Mouse (Mus musculus) layer of hippocampus, adult 2 months (tissue): ENCODE data around the gene AI464131. TPM values are rescaled to one million over a fixed set of nuclear protein-coding genes. Genes with fewer than 3 reads are reported as not detected.
A peak's percentile ranks its signal among the peaks of the same experiment; 100 is the strongest.

Experiments
- DNase-seq, 2 experiments: peaks; one replicate each; pipeline ENCODE4 v3.0.0; 2022; ENCODE audit warnings: low spot score in 2 of 2
- H3K27ac ChIP-seq: fragments of 200-600 bp; 2 replicates; pipeline ENCODE4 v1.8.1; 2022
- H3K4me3 ChIP-seq: fragments of 200-600 bp; 2 replicates; pipeline ENCODE4 v1.8.1; 2022; ENCODE audit warnings: mild to moderate bottlenecking
- CTCF ChIP-seq: fragments of 200-600 bp; conservative IDR thresholded peaks from 2 replicates; pipeline ENCODE4 v1.8.1; 2022; ENCODE audit warnings: antibody characterized with exemption, mild to moderate bottlenecking, moderate library complexity
- total RNA-seq, 2 experiments: library from RNA; stranded (reverse); gene quantifications; 2 replicates each; pipeline ENCODE4 v1.2.3; 2021

AI464131 gene
- total RNA-seq, 2 experiments from 2014 or later = 31.4 to 31.8 TPM

GRCm38 (mm10) chr4:41520641-41521040, 17.8 kb upstream of the AI464131 start:
- Histone ChIP-seq H3K27ac (no peak overlapping the region), H3K4me3 (no peak overlapping the region)
- TF ChIP-seq CTCF = no peak

GRCm38 (mm10) chr4:41519195-41519594, 16.3 kb upstream of the AI464131 start:
- Histone ChIP-seq H3K27ac (no peak overlapping the region), H3K4me3 (no peak overlapping the region)
- no peak for TF ChIP-seq CTCF
- DNase-seq = no peak

More at GRCm38 (mm10) chr4:41520641-41521040, 17.8 kb upstream of the AI464131 start:
- DNase-seq = no peak

- TF ChIP-seq CTCF = no peak
- Histone ChIP-seq H3K4me3 (no peak overlapping the region), H3K27ac (no peak overlapping the region)
- no peak for DNase-seq
Observed at GRCm38 (mm10) chr4:41518349-41518748, 15.5 kb upstream of the AI464131 start.

- DNase-seq = no peak
- no peak within 1 kb of the TSS for H3K27ac ChIP-seq
- TF ChIP-seq CTCF = no peak
- no peak within 1 kb of the TSS for H3K4me3 ChIP-seq
Observed at GRCm38 (mm10) chr4:41517233-41517632, 14.4 kb upstream of the AI464131 start, which contains the start of gene 1110017D15Rik. Gene 1110017D15Rik (minus strand): TSS chr4:41517333.

GRCm38 (mm10) chr4:41513714-41514113, 10.8 kb upstream of the AI464131 start:
- Histone ChIP-seq H3K27ac (no peak overlapping the region), H3K4me3 (no peak overlapping the region)
- DNase-seq = no peak
- no peak for TF ChIP-seq CTCF

GRCm38 (mm10) chr4:41513309-41513708, 10.4 kb upstream of the AI464131 start:
- Histone ChIP-seq H3K27ac (no peak overlapping the region), H3K4me3 (no peak overlapping the region)
- no peak for DNase-seq
- TF ChIP-seq CTCF = no peak

GRCm38 (mm10) chr4:41507998-41508397, 5.1 kb upstream of the AI464131 start:
- Histone ChIP-seq H3K27ac (no peak overlapping the region), H3K4me3 (no peak overlapping the region)
- no peak for TF ChIP-seq CTCF
- DNase-seq = no peak

- Histone ChIP-seq H3K27ac (peak overlapping the region; percentile 87), H3K4me3 (peak overlapping the region; percentile 60)
- no peak for DNase-seq
- TF ChIP-seq CTCF = no peak
Observed at GRCm38 (mm10) chr4:41507326-41507924, 4.5 kb upstream of the AI464131 start.

GRCm38 (mm10) chr4:41506906-41507305, 4.0 kb upstream of the AI464131 start:
- DNase-seq = peak; percentile 84 to 85

GRCm38 (mm10) chr4:41506156-41506555, 3.3 kb upstream of the AI464131 start:
- Histone ChIP-seq H3K27ac (peak overlapping the region; percentile 87), H3K4me3 (peak overlapping the region; percentile 60; the same call in 1 of the 2 replicates)
- DNase-seq = peak in 1 of 2 experiments; percentile 69
- TF ChIP-seq CTCF = peak; percentile 83

More at GRCm38 (mm10) chr4:41506906-41507305, 4.0 kb upstream of the AI464131 start:
- Histone ChIP-seq H3K27ac (peak overlapping the region; percentile 87), H3K4me3 (peak overlapping the region; percentile 60)
- peak; percentile 57 for TF ChIP-seq CTCF

GRCm38 (mm10) chr4:41505131-41505551, 2.3 kb upstream of the AI464131 start:
- DNase-seq = no peak
- Histone ChIP-seq H3K27ac (no peak overlapping the region), H3K4me3 (no peak overlapping the region)
- peak; percentile 67 for TF ChIP-seq CTCF

- TF ChIP-seq CTCF = peak; percentile 69
- H3K27ac ChIP-seq = no peak overlapping the region
Observed at GRCm38 (mm10) chr4:41504325-41504724, 1.4 kb upstream of the AI464131 start.

GRCm38 (mm10) chr4:41502171-41502940, 520 bp downstream of the AI464131 start:
- TF ChIP-seq CTCF = no peak
- no peak for DNase-seq
- H3K4me3 ChIP-seq = peak overlapping the region; percentile 55
- peak overlapping the region; percentile 83 for H3K27ac ChIP-seq

More at GRCm38 (mm10) chr4:41504325-41504724, 1.4 kb upstream of the AI464131 start:
- H3K4me3 ChIP-seq = no peak overlapping the region
- DNase-seq = no peak
